Mouse (Mus musculus): ENCODE results near the gene Kyat3. TPM values are rescaled to one million over a fixed set of nuclear protein-coding genes. Genes with fewer than 3 reads are reported as not detected.
A peak's percentile ranks its signal among the peaks of the same experiment; 100 is the strongest.

Kyat3 gene
- polyA plus RNA-seq (2015; fragmentation: Nextera tagmentation; extraction: Ambion mirVana): 12.7 and 14.0 TPM in 2 replicates

DNA sequence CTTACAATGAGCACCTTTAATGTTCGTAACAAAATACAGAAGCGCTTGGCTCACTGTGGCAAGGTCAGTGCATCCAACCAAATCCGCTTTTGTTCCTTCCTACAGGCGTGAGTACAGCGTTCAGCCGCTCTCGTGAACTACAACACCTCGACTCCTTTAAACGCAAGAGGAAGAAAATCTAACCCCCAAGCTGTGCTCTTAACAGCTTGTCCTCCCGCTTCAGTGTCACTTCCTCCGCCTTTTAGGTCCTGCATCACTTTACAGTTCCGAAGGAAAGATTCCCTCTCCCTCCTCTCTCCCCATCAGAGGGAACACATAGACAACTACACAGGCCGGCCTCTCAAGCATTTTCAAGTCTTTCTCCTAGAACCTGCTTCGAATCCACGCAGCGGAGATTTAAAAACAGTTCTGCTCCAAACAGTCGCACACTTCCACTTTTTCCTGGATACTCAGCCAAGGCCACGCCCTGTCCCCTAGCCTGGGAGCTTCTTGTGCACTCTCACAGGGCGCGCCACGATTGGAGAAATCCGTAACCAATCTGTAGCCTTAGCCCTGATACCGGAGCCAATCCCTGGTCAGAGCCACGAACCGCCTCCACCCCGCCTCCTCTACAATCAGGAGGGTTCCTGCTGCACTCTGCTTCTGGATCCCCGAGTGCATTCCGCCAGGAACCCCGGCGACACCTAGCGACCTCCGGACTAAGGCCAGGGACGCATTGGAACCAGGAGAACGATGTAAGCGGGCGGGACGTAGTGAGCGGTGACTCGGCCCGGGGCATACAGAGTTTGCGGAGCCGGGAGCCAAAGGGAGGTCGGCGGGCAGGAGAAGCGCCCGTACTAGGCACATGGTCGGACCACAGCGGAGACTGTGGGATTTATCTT, at the start of gene Kyat3:
Gene Kyat3, plus strand, starts transcription at position 610 of the 881 bp plus-strand sequence.
- H3K27me3 ChIP-seq (ENCODE audit: control insufficient read depth, insufficient read depth, low read depth, low read length): no peaks in the 10 kb centered on the region
- no peaks in the 10 kb centered on the region for H3K9me3 ChIP-seq (ENCODE audit: control insufficient read depth, low read length)
- H3K4me3 ChIP-seq (ENCODE audit: low read length): peak within 1 kb of the TSS; percentile 61
- H3K4me1 ChIP-seq (replicated peaks; ENCODE audit: control insufficient read depth, insufficient read depth, low read length): peaks cover 4% of the 10 kb centered on the region; the same call in 1 of the 2 replicates
- H3K36me3 ChIP-seq (ENCODE audit: control insufficient read depth, insufficient read depth, low read length): no peaks in the 10 kb centered on the region
- peak within 1 kb of the TSS; percentile 84 for H3K4me2 ChIP-seq (ENCODE audit: low read depth, low read length)
- peak within 1 kb of the TSS; percentile 81 for H3K27ac ChIP-seq (ENCODE audit: low read length)
- H3K9ac ChIP-seq (ENCODE audit: low read length): peak within 1 kb of the TSS; percentile 70
- WGBS: under 1% methylated on average over 48 of the region's 48 CpGs
- peak; percentile 100 for ATAC-seq (ENCODE audit: low read depth)

- H3K9ac ChIP-seq (ENCODE audit: low read length): no peak overlapping the region
- H3K36me3 ChIP-seq (ENCODE audit: control insufficient read depth, insufficient read depth, low read length): no peaks in the 10 kb centered on the region
- H3K4me1 ChIP-seq (replicated peaks; ENCODE audit: control insufficient read depth, insufficient read depth, low read length): no peaks in the 10 kb centered on the region
- ATAC-seq (ENCODE audit: low read depth): no peak
- H3K4me2 ChIP-seq (ENCODE audit: low read depth, low read length): no peak overlapping the region
- WGBS: 89% methylated on average over 8 of the region's 8 CpGs
- no peaks in the 10 kb centered on the region for H3K27me3 ChIP-seq (ENCODE audit: control insufficient read depth, insufficient read depth, low read depth, low read length)
- no peaks in the 10 kb centered on the region for H3K9me3 ChIP-seq (ENCODE audit: control insufficient read depth, low read length)
- H3K4me3 ChIP-seq (ENCODE audit: low read length): no peak overlapping the region
- H3K27ac ChIP-seq (ENCODE audit: low read length): no peak overlapping the region
Measured at GRCm38 (mm10) chr3:142664723-142665122, 36.1 kb upstream of the Kyat3 start.

- no peaks in the 10 kb centered on the region for H3K36me3 ChIP-seq (ENCODE audit: control insufficient read depth, insufficient read depth, low read length)
- H3K4me3 ChIP-seq (ENCODE audit: low read length): no peak overlapping the region
- H3K27me3 ChIP-seq (ENCODE audit: control insufficient read depth, insufficient read depth, low read depth, low read length): no peaks in the 10 kb centered on the region
- ATAC-seq (ENCODE audit: low read depth): no peak
- no peak overlapping the region for H3K27ac ChIP-seq (ENCODE audit: low read length)
- H3K9ac ChIP-seq (ENCODE audit: low read length): no peak overlapping the region
- H3K9me3 ChIP-seq (ENCODE audit: control insufficient read depth, low read length): no peaks in the 10 kb centered on the region
- H3K4me2 ChIP-seq (ENCODE audit: low read depth, low read length): no peak overlapping the region
- 65% methylated on average over 1 of the region's 1 CpGs for WGBS
- H3K4me1 ChIP-seq (replicated peaks; ENCODE audit: control insufficient read depth, insufficient read depth, low read length): no peaks in the 10 kb centered on the region
Measured at GRCm38 (mm10) chr3:142674607-142675006, 26.2 kb upstream of the Kyat3 start.

DNA sequence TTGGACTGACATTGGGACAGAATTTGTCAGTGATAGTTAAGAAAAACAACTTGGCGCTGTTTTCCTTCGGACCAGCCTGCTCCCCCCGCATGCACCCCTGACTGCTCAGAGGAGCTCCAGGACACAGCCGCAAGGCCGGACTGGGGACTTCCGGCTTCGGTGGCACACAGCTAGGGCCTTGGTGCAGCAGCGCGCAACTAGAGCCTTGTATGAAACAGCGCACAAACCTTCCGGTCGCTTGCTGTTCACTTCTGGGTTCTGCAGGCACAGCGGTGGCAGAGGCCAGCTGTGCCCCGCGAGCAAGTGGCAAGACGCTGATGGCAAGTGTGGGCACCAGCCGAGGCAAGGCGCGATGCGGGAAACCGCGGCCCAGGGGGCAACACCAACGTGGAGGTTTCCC, 12.9 kb upstream of the Kyat3 start:
- peak overlapping the region; percentile 17; the same call in 1 of the 2 replicates for H3K4me3 ChIP-seq (ENCODE audit: low read length)
- 57% methylated on average over 23 of the region's 23 CpGs for WGBS
- peaks cover 10% of the 10 kb centered on the region for H3K9me3 ChIP-seq (ENCODE audit: control insufficient read depth, low read length)
- H3K27me3 ChIP-seq (ENCODE audit: control insufficient read depth, insufficient read depth, low read depth, low read length): no peaks in the 10 kb centered on the region
- ATAC-seq (ENCODE audit: low read depth): no peak
- no peak overlapping the region for H3K27ac ChIP-seq (ENCODE audit: low read length)
- peak overlapping the region; percentile 40 for H3K4me2 ChIP-seq (ENCODE audit: low read depth, low read length)
- no peaks in the 10 kb centered on the region for H3K36me3 ChIP-seq (ENCODE audit: control insufficient read depth, insufficient read depth, low read length)
- no peaks in the 10 kb centered on the region for H3K4me1 ChIP-seq (replicated peaks; ENCODE audit: control insufficient read depth, insufficient read depth, low read length)
- H3K9ac ChIP-seq (ENCODE audit: low read length): no peak overlapping the region

DNA sequence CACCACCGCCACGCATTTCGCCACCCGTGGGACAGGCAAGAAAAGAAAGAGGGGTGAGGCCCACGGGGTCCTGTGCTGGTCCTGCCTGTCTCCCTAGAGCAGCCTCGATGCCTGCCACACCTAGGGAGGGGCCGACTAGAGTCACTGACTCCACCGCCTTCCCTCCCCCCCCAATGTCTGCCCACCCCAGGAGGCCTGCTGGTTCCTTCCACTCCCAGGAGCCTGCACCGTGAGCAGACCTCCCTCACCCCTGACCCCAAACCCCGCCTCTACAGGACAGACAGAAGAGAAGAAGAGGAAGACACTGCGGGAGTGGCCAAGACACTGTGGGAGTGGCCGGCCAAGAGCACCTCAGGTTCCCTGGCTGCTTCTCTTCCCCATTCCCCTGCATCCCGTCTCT, 12.5 kb upstream of the Kyat3 start:
- Histone ChIP-seq H3K4me1 (replicated peaks; ENCODE audit: control insufficient read depth, insufficient read depth, low read length) (no peaks in the 10 kb centered on the region), H3K4me3 (ENCODE audit: low read length) (peak overlapping the region; percentile 17; the same call in 1 of the 2 replicates), H3K9ac (ENCODE audit: low read length) (no peak overlapping the region), H3K9me3 (ENCODE audit: control insufficient read depth, low read length) (peaks cover 10% of the 10 kb centered on the region), H3K36me3 (ENCODE audit: control insufficient read depth, insufficient read depth, low read length) (no peaks in the 10 kb centered on the region), H3K4me2 (ENCODE audit: low read depth, low read length) (peak overlapping the region; percentile 40), H3K27me3 (ENCODE audit: control insufficient read depth, insufficient read depth, low read depth, low read length) (no peaks in the 10 kb centered on the region), H3K27ac (ENCODE audit: low read length) (no peak overlapping the region)
- WGBS: 35% methylated on average over 12 of the region's 13 CpGs
- ATAC-seq (ENCODE audit: low read depth): 0 out of 2 replicates have a peak, but pooled peaks have one; percentile 34

DNA sequence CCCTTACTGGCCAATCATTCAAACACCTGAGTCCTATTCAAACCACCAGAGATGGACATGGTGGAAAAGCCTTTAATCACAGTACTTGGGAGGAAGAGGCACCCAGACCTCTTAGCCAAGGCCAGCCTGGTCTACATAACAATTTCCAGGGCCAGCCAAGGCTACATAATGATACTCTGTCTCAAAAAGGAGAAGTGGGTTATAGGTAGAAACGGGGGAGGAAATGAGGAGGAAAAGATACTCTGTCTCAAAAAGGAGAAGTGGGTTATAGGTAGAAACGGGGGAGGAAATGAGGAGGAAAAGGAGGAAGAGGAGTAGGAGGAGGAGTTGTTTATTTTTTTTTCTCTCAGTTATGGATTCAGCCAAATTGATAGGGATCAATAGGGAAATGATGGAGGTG, 4.3 kb upstream of the Kyat3 start:
- H3K4me2 ChIP-seq (ENCODE audit: low read depth, low read length): no peak overlapping the region
- no peaks in the 10 kb centered on the region for H3K27me3 ChIP-seq (ENCODE audit: control insufficient read depth, insufficient read depth, low read depth, low read length)
- peaks cover 3% of the 10 kb centered on the region; the same call in 1 of the 2 replicates for H3K4me1 ChIP-seq (replicated peaks; ENCODE audit: control insufficient read depth, insufficient read depth, low read length)
- 82% methylated on average over 2 of the region's 2 CpGs for WGBS
- no peak overlapping the region for H3K27ac ChIP-seq (ENCODE audit: low read length)
- H3K9ac ChIP-seq (ENCODE audit: low read length): no peak overlapping the region
- ATAC-seq (ENCODE audit: low read depth): no peak
- H3K36me3 ChIP-seq (ENCODE audit: control insufficient read depth, insufficient read depth, low read length): no peaks in the 10 kb centered on the region
- no peak overlapping the region for H3K4me3 ChIP-seq (ENCODE audit: low read length)
- H3K9me3 ChIP-seq (ENCODE audit: control insufficient read depth, low read length): no peaks in the 10 kb centered on the region

- peak overlapping the region; percentile 67 for H3K9ac ChIP-seq (ENCODE audit: low read length)
- 18% methylated on average over 15 of the region's 15 CpGs for WGBS
Measured at GRCm38 (mm10) chr3:142701407-142701989, 647 bp downstream of the Kyat3 start.

GRCm38 (mm10) chr3:142706581-142707444, 6.0 kb downstream of the Kyat3 start:
- Histone ChIP-seq H3K27ac (ENCODE audit: low read length) (no peak overlapping the region), H3K9ac (ENCODE audit: low read length) (no peak overlapping the region), H3K27me3 (ENCODE audit: control insufficient read depth, insufficient read depth, low read depth, low read length) (no peaks in the 10 kb centered on the region), H3K4me3 (ENCODE audit: low read length) (no peak overlapping the region), H3K9me3 (ENCODE audit: control insufficient read depth, low read length) (no peaks in the 10 kb centered on the region), H3K4me1 (replicated peaks; ENCODE audit: control insufficient read depth, insufficient read depth, low read length) (no peaks in the 10 kb centered on the region; the same call in 1 of the 2 replicates), H3K4me2 (ENCODE audit: low read depth, low read length) (no peak overlapping the region), H3K36me3 (ENCODE audit: control insufficient read depth, insufficient read depth, low read length) (no peaks in the 10 kb centered on the region)
- WGBS: 89% methylated on average over 17 of the region's 17 CpGs
- no peak for ATAC-seq (ENCODE audit: low read depth)

More at GRCm38 (mm10) chr3:142701407-142701989, 647 bp downstream of the Kyat3 start:
- Histone ChIP-seq H3K4me3 (ENCODE audit: low read length) (peak overlapping the region; percentile 61), H3K4me2 (ENCODE audit: low read depth, low read length) (peak overlapping the region; percentile 84), H3K27ac (ENCODE audit: low read length) (no peak overlapping the region), H3K36me3 (ENCODE audit: control insufficient read depth, insufficient read depth, low read length) (no peaks in the 10 kb centered on the region), H3K4me1 (replicated peaks; ENCODE audit: control insufficient read depth, insufficient read depth, low read length) (peaks cover 4% of the 10 kb centered on the region; the same call in 1 of the 2 replicates), H3K9me3 (ENCODE audit: control insufficient read depth, low read length) (no peaks in the 10 kb centered on the region), H3K27me3 (ENCODE audit: control insufficient read depth, insufficient read depth, low read depth, low read length) (no peaks in the 10 kb centered on the region)
- ATAC-seq (ENCODE audit: low read depth): no peak
